Mouse (Mus musculus) forebrain, embryonic 12.5 days (tissue): ENCODE data around the gene Hlcs. TPM values are rescaled to one million over a fixed set of nuclear protein-coding genes. Genes with fewer than 3 reads are reported as not detected.

Experiments
- ATAC-seq: fragments of 200-750 bp; cut with Nextera tagmentation; 2 replicates; pipeline ENCODE4 v1.8.0; 2017; ENCODE audit warnings: moderate TSS enrichment; ENCODE audit not compliant: low FRiP score
- H3K27ac ChIP-seq: fragments of 300-500 bp; sonication (generic); 2 replicates; pipeline ENCODE4 v1.5.1; 2016; ENCODE audit warnings: mild to moderate bottlenecking
- H3K27me3 ChIP-seq: fragments of 300-500 bp; sonication (generic); 2 replicates; pipeline ENCODE4 v1.6.1; 2016; ENCODE audit warnings: mild to moderate bottlenecking
- H3K36me3 ChIP-seq: fragments of 300-500 bp; sonication (generic); replicated peaks from 2 replicates; pipeline ENCODE4 v1.6.1; 2016; ENCODE audit warnings: mild to moderate bottlenecking
- H3K4me1 ChIP-seq: fragments of 300-500 bp; sonication (generic); 2 replicates; pipeline ENCODE4 v1.6.1; 2016
- H3K4me2 ChIP-seq: fragments of 300-500 bp; sonication (generic); 2 replicates; pipeline ENCODE4 v1.6.1; 2016; ENCODE audit warnings: mild to moderate bottlenecking, moderate library complexity
- H3K4me3 ChIP-seq: fragments of 300-500 bp; sonication (generic); replicated peaks from 2 replicates; pipeline ENCODE4 v1.5.1; 2016; ENCODE audit warnings: mild to moderate bottlenecking
- H3K9ac ChIP-seq: fragments of 300-500 bp; sonication (generic); 2 replicates; pipeline ENCODE4 v1.6.1; 2016; ENCODE audit warnings: mild to moderate bottlenecking
- H3K9me3 ChIP-seq: fragments of 300-500 bp; sonication (generic); 2 replicates; pipeline ENCODE4 v1.6.1; 2016
- WGBS: fragments of 180-500 bp; shearing (Covaris S2); methylation state at CpG from one replicate; pipeline ENCODE4 v1.1.7; 2016; 5-methylcytosine and 5-hydroxymethylcytosine counted together
- polyA plus RNA-seq: library from polyadenylated mRNA; unstranded; fragments of >200 nt; fragmentation: Nextera tagmentation; extraction: Ambion mirVana; gene quantifications from 2 replicates; pipeline ENCODE4 v1.2.1, GENCODE M21; 2016

Hlcs gene
- polyA plus RNA-seq, 1 experiment from 2014 or later = 13.6 TPM

DNA sequence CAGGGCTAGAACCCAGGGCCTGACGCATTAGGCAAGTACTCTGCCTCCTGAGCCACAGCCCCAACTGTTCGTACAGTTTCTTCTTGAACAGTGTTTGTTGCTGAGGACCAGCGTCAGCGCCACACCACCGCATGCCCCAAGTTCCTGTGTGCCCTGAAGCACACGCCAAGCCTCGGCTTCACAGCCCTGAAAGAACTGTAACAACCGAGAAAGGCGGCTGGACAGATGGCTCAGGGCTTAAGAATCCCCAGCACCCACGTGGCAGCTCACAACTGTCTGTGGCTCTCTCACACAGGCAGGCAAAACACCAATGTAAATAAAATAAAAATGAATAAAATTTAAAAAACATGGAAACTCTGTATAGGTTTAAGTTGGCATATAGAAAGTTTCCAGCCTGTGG is 104.5 kb downstream of the Hlcs start:
- Histone ChIP-seq H3K27ac (no peak overlapping the region), H3K4me1 (no peaks in the 10 kb centered on the region), H3K4me2 (no peak overlapping the region), H3K27me3 (0 out of 2 replicates have a peak, but pooled peaks cover 8% of the 10 kb centered on the region), H3K36me3 (no peaks in the 10 kb centered on the region), H3K9ac (no peak overlapping the region), H3K4me3 (no peak overlapping the region), H3K9me3 (no peaks in the 10 kb centered on the region)
- no peak for ATAC-seq
- WGBS = 83% methylated on average over 10 of the region's 10 CpGs

DNA sequence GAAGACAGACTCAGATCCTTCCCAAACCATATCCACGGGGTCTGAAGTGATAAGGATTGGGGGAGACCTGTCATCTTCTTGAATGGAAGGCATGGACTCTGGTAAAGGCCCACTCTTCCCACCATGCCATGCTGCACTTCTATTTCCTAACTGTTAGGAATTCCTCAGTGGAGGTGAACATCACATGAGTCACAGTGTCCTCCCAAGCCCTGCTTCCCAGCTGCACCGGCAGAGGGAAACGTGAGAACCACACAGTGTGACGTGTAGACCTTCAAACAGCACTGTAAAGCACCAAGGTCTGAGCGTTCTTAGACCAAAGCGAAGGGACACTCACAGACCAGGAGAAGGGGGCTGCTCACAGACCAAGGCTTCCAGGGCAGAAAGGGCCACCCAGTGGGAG is 105.2 kb downstream of the Hlcs start:
- WGBS = 91% methylated on average over 6 of the region's 6 CpGs
- no peaks in the 10 kb centered on the region for H3K4me1 ChIP-seq
- no peaks in the 10 kb centered on the region for H3K9me3 ChIP-seq
- no peak overlapping the region for H3K9ac ChIP-seq
- no peak for ATAC-seq
- H3K27me3 ChIP-seq = 0 out of 2 replicates have a peak, but pooled peaks cover 9% of the 10 kb centered on the region
- H3K4me2 ChIP-seq = no peak overlapping the region
- H3K27ac ChIP-seq = no peak overlapping the region
- H3K4me3 ChIP-seq = no peak overlapping the region
- no peaks in the 10 kb centered on the region for H3K36me3 ChIP-seq

DNA sequence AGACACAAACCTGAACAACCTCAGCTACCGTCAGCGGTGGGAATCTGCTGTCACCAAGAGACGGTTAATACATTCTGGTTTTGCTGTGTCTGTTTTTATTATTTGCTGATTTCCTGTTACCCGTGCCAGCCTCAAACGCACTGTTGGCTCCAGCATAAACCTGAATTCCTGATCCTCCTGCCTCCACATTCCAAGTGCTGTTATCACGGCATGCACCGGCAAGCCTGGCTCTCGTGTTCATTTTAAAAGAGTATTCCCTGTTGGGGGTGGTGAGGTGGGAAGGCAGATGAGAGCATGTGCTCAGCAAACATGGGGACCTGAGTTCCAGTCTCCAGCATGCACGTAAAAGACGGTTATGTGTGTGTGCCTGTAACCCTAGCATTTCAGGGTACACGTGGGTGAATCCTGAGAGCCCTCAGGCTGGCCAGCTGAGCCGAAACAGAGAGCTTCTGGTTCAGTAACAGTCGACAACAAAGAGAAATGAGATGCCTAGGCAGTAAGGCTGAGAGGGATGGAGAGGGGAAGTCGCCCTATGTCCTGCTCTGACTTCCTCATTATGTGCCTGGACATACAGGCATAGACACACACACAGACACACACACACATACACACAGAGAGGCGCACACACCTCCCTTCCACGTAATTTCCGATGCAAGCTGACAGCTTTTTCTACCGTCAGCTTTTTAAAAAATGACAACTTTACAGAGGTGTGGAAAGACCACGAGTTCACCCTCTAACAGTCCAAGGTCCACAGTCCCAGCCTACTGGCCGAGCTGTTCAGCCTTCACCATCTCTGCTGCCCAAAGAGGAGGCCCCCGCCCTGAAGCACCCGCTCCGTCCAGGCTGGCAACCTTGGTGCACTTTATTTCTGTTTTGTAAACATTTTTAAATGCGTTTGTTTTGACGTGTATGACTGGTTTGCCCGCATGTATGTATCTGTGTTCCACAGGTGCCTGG is 107.6 kb downstream of the Hlcs start:
- ATAC-seq = no peak
- no peak overlapping the region for H3K4me2 ChIP-seq
- peaks cover 27% of the 10 kb centered on the region for H3K27me3 ChIP-seq
- no peak overlapping the region for H3K9ac ChIP-seq
- H3K36me3 ChIP-seq = no peaks in the 10 kb centered on the region
- H3K4me3 ChIP-seq = no peak overlapping the region
- H3K4me1 ChIP-seq = peaks cover 2% of the 10 kb centered on the region; the same call in 1 of the 2 replicates
- no peaks in the 10 kb centered on the region for H3K9me3 ChIP-seq
- WGBS = 84% methylated on average over 26 of the region's 26 CpGs
- H3K27ac ChIP-seq = no peak overlapping the region

DNA sequence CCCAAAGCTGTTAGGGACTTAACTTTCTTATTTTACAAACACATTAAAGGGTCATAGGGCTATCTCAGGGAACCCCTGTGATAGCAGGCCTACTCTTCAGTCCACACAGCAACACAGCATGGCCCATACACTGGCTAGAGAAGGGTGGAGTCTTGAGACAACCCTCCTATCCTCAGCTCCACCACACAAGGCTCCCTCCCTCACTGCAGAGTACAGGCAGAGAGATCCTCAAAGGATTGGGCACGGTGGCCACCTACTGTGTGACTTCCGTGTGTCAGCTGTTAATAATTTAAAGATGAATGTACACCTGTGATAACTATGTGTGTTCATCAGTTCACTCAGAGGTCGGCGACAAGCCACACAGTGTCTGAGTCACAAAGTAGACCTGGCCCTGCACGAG is 112.0 kb downstream of the Hlcs start:
- Histone ChIP-seq H3K27ac (no peak overlapping the region), H3K36me3 (no peaks in the 10 kb centered on the region), H3K9ac (no peak overlapping the region), H3K27me3 (peaks cover 52% of the 10 kb centered on the region), H3K4me3 (no peak overlapping the region), H3K4me2 (no peak overlapping the region), H3K4me1 (peaks cover 7% of the 10 kb centered on the region; the same call in 1 of the 2 replicates), H3K9me3 (no peaks in the 10 kb centered on the region)
- no peak for ATAC-seq
- 71% methylated on average over 5 of the region's 5 CpGs for WGBS

DNA sequence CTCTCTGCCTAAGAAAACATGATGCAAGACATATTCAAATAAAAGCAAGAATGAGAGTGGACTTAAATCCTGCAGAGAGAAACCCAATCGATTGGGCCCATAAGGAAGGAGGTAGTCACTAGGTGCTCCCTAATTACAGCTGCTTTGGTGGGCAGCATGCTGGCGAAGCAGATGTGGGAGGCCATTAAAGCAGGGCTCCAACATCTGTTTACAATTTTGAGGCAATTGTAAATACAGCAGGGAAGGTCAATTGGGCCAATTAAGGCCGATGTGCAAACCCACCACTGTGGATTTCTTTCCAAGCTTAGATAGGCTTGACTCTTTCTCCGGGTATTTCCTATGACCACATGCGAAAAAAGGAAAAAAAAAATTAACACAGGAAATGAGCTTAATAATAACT is 117.5 kb downstream of the Hlcs start:
- H3K4me3 ChIP-seq = no peak overlapping the region
- H3K27ac ChIP-seq = no peak overlapping the region
- no peaks in the 10 kb centered on the region for H3K36me3 ChIP-seq
- 69% methylated on average over 5 of the region's 5 CpGs for WGBS
- H3K9me3 ChIP-seq = no peaks in the 10 kb centered on the region
- ATAC-seq = no peak
- no peak overlapping the region for H3K9ac ChIP-seq
- H3K4me2 ChIP-seq = no peak overlapping the region
- peaks cover 41% of the 10 kb centered on the region for H3K27me3 ChIP-seq
- H3K4me1 ChIP-seq = peaks cover 6% of the 10 kb centered on the region; the same call in 1 of the 2 replicates

DNA sequence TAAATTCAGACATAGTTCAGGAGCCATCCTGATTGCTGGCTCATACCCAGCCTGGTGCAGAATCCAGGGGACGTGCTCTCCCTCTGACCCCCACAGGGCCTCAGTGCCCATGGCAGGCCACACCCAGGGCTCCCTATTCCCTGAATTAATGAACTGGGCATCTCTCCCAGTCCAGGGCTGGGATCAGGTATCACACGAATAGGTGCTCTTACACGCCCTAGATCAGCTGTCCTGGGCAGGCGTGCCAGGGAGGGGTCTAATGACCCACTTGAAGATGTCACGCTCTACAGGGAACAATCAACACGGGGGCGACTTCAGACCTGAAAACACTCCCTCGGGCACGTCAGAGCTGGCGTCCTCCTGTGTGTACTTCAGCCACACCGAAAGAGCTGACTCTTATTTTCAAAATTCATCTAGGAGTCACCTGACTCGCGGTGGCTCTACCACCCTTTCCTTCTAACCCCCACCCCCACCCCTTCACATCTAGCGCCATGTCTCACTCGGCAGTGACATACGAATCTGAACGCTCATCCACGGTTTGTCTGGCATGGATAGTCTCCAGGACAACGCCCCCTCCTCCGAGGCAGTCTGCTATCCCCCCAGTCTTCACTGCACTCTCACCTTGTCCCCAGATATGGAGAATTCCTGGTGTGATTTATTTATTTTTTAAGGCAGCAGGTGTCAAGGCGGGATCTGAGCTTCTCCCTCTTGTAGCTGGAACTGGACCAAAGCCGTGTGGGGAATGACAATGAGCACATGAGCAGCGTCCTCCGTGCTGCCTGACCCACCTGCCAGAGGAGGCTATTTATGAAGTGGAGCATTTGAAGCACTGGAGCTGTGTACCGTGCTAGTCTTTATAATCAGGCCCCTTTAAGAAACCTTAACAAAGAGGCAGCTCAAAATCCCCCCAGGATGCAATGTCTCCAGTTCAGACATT is 121.7 kb downstream of the Hlcs start:
- ATAC-seq = no peak
- H3K4me3 ChIP-seq = no peak overlapping the region
- 85% methylated on average over 25 of the region's 25 CpGs for WGBS
- no peaks in the 10 kb centered on the region for H3K4me1 ChIP-seq
- H3K27ac ChIP-seq = no peak overlapping the region
- H3K9ac ChIP-seq = no peak overlapping the region
- H3K36me3 ChIP-seq = no peaks in the 10 kb centered on the region
- H3K9me3 ChIP-seq = no peaks in the 10 kb centered on the region
- H3K4me2 ChIP-seq = no peak overlapping the region
- peaks cover 42% of the 10 kb centered on the region for H3K27me3 ChIP-seq

DNA sequence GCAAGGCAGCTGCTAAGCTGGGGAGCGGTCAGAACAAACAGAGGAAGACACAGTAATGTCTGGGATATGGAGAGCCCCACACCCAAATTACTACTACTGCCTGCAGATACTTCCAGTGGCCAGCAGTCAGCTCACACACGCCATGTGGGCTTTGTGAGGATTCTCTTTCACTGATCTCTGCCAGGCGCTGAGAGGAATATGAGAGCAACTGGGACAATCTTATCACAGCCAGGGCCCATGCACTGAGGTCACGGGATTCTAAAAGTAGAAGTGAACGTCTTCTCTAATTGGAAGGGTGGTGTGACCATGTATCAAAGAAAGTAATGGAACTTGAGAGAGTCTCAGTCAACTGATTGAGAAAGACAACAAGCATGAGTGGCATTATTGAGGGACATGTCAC is 123.1 kb downstream of the Hlcs start:
- H3K4me2 ChIP-seq = no peak overlapping the region
- ATAC-seq = no peak
- H3K36me3 ChIP-seq = no peaks in the 10 kb centered on the region
- 0 out of 2 replicates have a peak, but pooled peaks cover 5% of the 10 kb centered on the region for H3K4me1 ChIP-seq
- H3K9me3 ChIP-seq = no peaks in the 10 kb centered on the region
- H3K27ac ChIP-seq = no peak overlapping the region
- H3K4me3 ChIP-seq = no peak overlapping the region
- H3K27me3 ChIP-seq = peaks cover 56% of the 10 kb centered on the region
- no peak overlapping the region for H3K9ac ChIP-seq
- WGBS = 95% methylated on average over 5 of the region's 5 CpGs

DNA sequence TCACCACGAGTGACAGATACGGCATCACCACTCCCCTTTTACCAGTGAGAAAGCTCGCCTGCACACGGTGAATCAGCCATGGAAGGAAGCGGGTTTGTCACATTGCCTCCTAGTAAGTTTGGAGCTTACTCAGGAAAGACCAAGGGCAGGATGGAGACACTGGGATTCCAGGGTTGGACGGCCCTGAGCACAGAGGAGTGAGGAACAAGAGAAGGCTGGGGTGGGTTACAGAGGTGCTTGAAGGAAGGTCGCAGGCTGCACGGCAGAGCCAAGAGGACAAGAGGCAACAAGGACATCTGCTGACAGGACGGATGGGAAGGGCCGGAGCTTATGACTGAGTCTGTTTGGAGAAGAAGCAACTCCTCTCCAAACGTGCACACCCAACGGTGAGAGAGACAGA is 126.8 kb downstream of the Hlcs start:
- Histone ChIP-seq H3K36me3 (no peaks in the 10 kb centered on the region), H3K9ac (no peak overlapping the region), H3K4me3 (no peak overlapping the region), H3K27ac (no peak overlapping the region), H3K4me2 (no peak overlapping the region), H3K27me3 (peaks cover 82% of the 10 kb centered on the region), H3K9me3 (no peaks in the 10 kb centered on the region), H3K4me1 (0 out of 2 replicates have a peak, but pooled peaks cover 5% of the 10 kb centered on the region)
- no peak for ATAC-seq
- WGBS = 85% methylated on average over 12 of the region's 12 CpGs

DNA sequence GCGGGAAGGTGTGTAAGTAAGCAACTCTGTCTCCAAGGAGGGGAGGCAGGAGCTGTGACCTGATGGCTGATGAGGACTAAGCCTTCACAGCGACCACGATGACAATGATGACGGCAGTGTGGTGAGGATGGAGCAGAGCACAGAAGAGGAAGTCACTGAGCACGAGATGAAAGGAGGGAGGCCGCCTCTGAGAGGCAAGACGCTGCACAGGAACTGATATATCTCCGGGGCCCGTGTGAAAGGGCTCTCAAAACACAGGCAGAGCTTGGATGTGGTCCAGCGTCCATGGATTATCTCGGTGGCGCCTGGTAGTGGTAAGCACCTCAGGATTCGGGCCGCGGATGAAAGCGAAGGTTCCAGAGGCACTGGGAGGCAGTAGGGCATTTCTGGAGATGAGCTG is 127.9 kb downstream of the Hlcs start:
- Histone ChIP-seq H3K27ac (no peak overlapping the region), H3K36me3 (no peaks in the 10 kb centered on the region), H3K27me3 (peaks cover 86% of the 10 kb centered on the region), H3K9me3 (no peaks in the 10 kb centered on the region), H3K4me2 (no peak overlapping the region), H3K9ac (no peak overlapping the region), H3K4me1 (peaks cover 14% of the 10 kb centered on the region), H3K4me3 (no peak overlapping the region)
- no peak for ATAC-seq
- WGBS = 82% methylated on average over 16 of the region's 16 CpGs

DNA sequence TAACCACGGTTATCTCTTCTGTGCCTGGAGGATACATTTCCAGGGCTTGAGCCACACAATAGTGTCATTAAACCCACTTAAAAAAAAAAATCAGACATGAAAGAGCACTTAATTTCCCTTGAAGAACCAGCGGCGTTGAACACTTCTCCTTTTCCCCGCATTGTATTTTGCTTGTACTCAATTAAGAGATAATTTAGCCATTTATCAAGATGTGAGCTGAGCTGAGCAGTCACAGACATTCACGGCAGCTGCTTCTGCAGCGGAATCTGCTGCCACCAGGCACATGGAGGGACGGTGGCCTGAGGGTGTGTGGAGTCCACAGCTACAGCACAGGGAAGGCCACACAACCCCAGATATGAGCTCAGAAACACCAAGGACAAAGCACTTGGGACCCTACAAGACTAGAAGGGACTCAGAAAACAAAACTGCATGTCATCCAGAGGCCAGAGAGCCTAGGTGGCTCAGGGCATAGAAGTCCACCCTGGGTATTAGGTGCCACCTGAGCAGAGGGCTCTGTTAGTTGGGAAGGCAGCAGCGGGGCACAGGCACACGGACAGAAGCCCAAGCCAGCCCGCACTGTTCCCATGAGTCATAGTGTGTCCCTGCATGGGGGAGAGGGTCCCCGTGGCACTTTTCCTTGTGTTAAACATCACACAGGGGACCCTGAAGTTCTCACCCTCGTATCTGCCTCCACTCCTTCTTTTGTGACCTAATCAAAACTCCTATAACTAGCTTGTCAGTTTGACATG is 133.1 kb downstream of the Hlcs start:
- Histone ChIP-seq H3K4me1 (peaks cover 47% of the 10 kb centered on the region), H3K27ac (peak overlapping the region; percentile 22), H3K9me3 (no peaks in the 10 kb centered on the region), H3K27me3 (peaks cover 84% of the 10 kb centered on the region), H3K9ac (no peak overlapping the region), H3K4me3 (no peak overlapping the region), H3K36me3 (no peaks in the 10 kb centered on the region), H3K4me2 (peak overlapping the region; percentile 38)
- WGBS = 15% methylated on average over 12 of the region's 12 CpGs
- peak; percentile 42; the same call in 1 of the 2 replicates for ATAC-seq

DNA sequence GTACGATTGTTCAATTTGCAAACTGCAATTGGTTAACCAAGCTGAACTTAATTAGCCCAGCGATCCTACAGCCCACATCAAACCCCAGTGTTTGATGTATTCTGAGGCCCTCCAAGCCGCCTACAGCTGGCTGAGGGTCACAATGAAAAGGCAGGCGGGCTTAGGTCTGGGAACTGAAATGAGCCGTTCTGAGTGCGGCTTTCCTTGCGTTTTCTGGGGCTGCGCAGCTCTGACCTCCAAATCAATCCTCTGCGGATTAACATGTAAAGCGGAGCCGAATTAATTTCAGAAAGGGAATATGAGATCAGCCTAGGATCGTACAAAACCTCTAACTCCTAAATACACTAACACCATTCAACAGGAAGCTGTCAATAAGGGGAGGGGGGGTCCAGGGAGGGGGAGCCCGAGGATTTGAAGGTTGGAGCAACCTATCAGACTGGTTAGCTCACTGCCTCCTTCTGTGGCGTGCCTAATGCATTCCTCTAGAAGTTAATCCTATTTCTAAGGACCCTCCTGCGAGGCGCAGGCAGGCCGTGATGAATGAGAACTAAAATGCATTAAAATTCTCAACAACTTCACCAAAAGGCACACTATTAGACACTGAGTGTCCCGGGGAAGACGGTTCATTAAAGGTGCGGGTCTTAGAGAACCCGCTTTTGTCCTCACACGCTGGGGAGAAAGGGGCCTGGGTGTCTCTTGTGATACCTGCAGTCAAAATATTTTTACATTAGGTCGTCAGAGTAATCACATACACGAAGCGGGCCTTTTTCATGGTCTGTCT is 133.8 kb downstream of the Hlcs start:
- Histone ChIP-seq H3K4me2 (peak overlapping the region; percentile 38), H3K27ac (peak overlapping the region; percentile 22), H3K4me3 (no peak overlapping the region), H3K4me1 (peaks cover 47% of the 10 kb centered on the region), H3K36me3 (no peaks in the 10 kb centered on the region), H3K27me3 (peaks cover 84% of the 10 kb centered on the region), H3K9me3 (no peaks in the 10 kb centered on the region), H3K9ac (no peak overlapping the region)
- WGBS = 2% methylated on average over 25 of the region's 25 CpGs
- peak; percentile 83 for ATAC-seq
